Mouse (Mus musculus) embryo, embryonic 10 days (tissue): ENCODE data around the gene Slc30a2.

ENCODE experiments used
- DNase-seq: peaks from one replicate; pipeline ENCODE4 v3.0.0-alpha.2; 2015; ENCODE audit warnings: low spot score

The Slc30a2 gene

DNA sequence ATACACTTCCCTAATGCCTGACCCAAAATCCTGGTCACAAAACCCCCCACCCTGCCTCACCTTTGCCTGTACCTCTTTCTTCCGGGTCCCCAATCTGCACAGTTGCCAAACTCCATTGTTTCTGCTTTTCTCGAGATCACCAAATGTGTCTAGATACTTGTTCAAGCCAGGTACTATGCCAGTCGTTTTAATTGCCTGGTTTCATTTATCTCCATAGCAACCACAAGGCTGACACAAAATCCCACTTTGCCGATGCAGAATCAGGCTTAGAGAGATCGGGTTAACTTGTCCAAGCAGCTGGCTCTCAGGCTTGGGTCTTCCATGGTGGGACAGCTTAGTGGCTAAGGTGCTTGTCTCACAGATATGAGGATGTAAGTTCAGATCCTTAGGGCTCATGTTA is 57.2 kb downstream of the Slc30a2 start:
- DNase-seq: no peak

DNA sequence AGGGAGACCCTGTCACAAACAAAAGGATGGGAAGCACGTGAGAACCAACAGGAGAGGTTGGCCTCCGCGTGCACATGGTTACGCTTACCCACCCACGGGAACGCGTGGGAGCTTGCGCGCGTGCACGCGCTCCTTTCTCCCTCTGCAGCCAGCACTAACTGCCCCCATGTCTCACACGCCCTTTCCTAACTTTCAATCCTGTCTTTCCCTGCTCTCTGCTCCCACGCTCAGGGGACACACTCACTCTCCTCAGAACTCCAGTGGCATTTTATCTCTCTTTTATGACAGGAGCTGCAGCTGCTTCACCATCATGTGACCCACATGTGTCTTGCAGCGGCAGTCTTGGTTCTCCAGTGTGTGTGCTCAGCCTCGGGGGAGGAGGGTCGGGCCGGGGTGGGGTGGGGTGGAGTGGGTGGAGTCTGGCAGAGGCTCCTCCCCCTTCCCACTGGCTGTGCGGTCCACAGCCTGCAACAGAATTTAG is 58.2 kb downstream of the Slc30a2 start:
- DNase-seq: peak; percentile 60

DNA sequence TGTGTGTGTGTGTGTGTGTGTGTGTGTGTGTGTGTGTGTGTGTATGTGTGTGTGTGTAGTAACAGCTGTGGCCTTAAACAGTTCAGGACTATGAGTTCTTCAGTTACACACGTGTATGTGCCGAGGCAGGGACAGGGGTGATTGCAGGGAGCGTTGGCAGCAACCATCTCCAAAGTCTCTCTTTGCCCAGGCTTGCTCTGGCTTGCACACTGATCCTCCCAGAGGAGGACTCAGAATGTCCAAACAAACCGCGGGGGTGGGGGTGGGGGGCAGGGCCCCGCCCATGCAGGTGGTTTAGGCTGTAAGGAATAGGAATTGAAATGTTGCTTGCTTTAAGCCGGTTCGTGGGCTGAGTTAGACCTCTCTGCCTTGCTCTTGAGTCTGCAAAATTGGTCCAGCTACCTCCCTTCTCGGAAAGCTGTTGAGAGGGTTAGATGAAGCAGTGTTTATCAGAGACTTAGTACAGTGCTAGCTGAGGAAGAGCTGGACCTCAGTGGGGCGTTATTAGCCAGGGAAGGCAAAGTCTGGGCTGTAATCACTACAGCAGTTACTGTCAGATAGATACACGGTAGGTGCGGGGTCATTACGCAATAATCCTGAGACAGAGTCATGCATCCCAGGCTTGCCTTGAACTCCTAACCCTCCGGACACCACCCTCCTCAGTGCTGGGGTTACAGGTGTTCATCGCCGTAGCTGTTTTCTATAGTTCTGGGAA is 59.0 kb downstream of the Slc30a2 start:
- DNase-seq: no peak

DNA sequence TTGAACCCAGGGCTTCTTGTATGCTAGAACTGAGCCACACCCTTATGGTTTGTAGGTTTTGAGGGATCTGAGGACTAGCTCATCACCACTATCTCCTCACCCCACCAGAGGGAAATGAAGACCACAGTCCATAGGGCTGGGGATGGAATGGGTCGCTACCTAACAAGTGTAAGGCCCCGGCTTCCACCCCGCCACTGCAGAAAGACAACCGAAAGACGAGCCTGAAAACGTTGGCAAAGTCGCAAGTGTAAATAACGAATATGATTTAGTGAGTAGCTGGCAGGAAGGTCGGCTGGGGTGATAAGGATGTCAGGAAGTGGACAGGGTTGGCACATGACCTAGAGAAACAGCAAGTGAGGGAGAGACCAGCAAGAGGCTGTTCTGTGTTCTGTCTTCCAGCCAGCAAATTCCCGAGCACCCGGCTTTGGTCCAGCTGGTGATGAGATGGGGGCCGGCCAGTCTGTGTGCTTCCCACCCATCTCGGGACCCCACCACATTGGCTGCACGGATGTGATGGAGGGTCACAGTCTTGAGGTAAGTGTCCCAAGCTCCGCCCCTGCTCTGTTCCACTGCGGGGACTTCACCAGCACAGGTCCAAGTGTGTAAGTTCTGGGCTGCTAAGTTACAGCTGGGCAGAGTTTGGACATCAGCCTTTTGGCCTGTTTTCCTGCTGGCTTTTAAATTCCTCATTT is 59.7 kb downstream of the Slc30a2 start:
- no peak for DNase-seq

DNA sequence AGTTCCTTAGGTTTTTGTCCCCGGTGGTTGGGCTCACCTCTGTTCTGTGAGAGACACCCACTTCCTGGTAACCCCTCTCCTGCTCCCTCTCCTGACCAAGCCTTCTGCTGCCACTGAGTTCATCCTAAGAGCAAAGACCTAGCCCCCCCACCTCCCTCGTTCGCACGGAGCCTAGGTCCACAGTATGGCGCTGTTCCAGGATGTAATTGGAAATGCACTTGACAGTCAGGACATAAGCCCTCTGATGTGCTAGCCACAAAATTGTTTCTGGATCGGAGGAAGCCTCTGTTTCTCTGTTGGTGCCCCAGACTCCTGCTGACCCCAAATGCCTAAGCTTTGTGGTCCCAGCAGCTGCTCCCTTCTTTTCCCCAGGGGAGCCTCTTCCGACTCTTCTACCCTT is 60.7 kb downstream of the Slc30a2 start:
- no peak for DNase-seq
